Mouse (Mus musculus): Measurements from ENCODE around the gene Pnkd. TPM values are rescaled to one million over a fixed set of nuclear protein-coding genes. Genes with fewer than 3 reads are reported as not detected.
"Not testable (repeated sequence)": the region's sequence is repeated elsewhere in the genome, so short reads cannot be mapped to it uniquely, and the experiment has no call there.

The Pnkd gene
- polyA plus RNA-seq, 1 experiment from 2014 or later, result 149 TPM

GRCm38 (mm10) chr1:74316114-74316827 is 31.5 kb downstream of the Pnkd start:
- no peak overlapping the region for H3K4me3 ChIP-seq (ENCODE audit: low read length)
- no peaks in the 10 kb centered on the region for H3K27me3 ChIP-seq (ENCODE audit: insufficient read depth, low read length)
- no peak overlapping the region for H3K9ac ChIP-seq (replicated peaks; ENCODE audit: low read length)
- 74% methylated on average over 4 of the region's 4 CpGs for WGBS
- no peaks in the 10 kb centered on the region for H3K36me3 ChIP-seq (ENCODE audit: insufficient read depth, low read length)
- H3K27ac ChIP-seq (ENCODE audit: low read length), result no peak overlapping the region
- H3K4me2 ChIP-seq (replicated peaks; ENCODE audit: low read depth, low read length), result no peak overlapping the region
- H3K4me1 ChIP-seq (ENCODE audit: insufficient read depth, low read length), result 0 out of 2 replicates have a peak, but pooled peaks cover 3% of the 10 kb centered on the region
- no peak for ATAC-seq (ENCODE audit: low FRiP score, low TSS enrichment)
- no peaks in the 10 kb centered on the region for H3K9me3 ChIP-seq (ENCODE audit: low read length)

DNA sequence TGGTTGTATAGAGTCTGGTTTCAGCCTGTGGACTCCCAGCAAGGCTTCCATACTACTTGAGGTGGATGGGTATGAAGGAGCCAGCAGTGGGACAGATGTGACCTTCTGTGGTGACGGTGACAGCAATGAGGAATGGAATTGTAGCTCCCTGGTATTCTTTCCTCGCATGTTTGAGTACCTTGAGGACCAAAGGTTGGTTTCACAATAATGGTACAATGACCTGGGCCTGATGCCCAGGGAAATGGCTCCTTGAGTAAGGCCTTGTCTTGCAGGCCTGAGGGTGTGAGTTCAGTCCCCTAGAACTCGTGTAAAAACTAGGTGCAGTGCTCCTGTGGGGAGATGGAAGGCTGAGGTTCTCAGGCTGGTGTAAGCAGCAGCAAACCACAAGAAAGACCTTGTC is 34.0 kb downstream of the Pnkd start:
- no peaks in the 10 kb centered on the region for H3K36me3 ChIP-seq (ENCODE audit: insufficient read depth, low read length)

GRCm38 (mm10) chr1:74321396-74321795 is 36.7 kb downstream of the Pnkd start:
- Histone ChIP-seq H3K9ac (replicated peaks; ENCODE audit: low read length) (no peak overlapping the region), H3K9me3 (ENCODE audit: low read length) (no peaks in the 10 kb centered on the region), H3K4me3 (ENCODE audit: low read length) (no peak overlapping the region), H3K4me2 (replicated peaks; ENCODE audit: low read depth, low read length) (no peak overlapping the region), H3K36me3 (ENCODE audit: insufficient read depth, low read length) (no peaks in the 10 kb centered on the region), H3K4me1 (ENCODE audit: insufficient read depth, low read length) (0 out of 2 replicates have a peak, but pooled peaks cover 3% of the 10 kb centered on the region), H3K27me3 (ENCODE audit: insufficient read depth, low read length) (no peaks in the 10 kb centered on the region), H3K27ac (ENCODE audit: low read length) (no peak overlapping the region)
- no peak for ATAC-seq (ENCODE audit: low FRiP score, low TSS enrichment)
- WGBS, result 84% methylated on average over 3 of the region's 3 CpGs

More for the DNA sequence above, 34.0 kb downstream of the Pnkd start:
- ATAC-seq (ENCODE audit: low FRiP score, low TSS enrichment), result no peak
- Histone ChIP-seq H3K9ac (replicated peaks; ENCODE audit: low read length) (no peak overlapping the region), H3K4me3 (ENCODE audit: low read length) (no peak overlapping the region), H3K4me2 (replicated peaks; ENCODE audit: low read depth, low read length) (no peak overlapping the region), H3K27ac (ENCODE audit: low read length) (no peak overlapping the region), H3K9me3 (ENCODE audit: low read length) (no peaks in the 10 kb centered on the region), H3K4me1 (ENCODE audit: insufficient read depth, low read length) (0 out of 2 replicates have a peak, but pooled peaks cover 3% of the 10 kb centered on the region), H3K27me3 (ENCODE audit: insufficient read depth, low read length) (no peaks in the 10 kb centered on the region)
- 89% methylated on average over 3 of the region's 3 CpGs for WGBS

DNA sequence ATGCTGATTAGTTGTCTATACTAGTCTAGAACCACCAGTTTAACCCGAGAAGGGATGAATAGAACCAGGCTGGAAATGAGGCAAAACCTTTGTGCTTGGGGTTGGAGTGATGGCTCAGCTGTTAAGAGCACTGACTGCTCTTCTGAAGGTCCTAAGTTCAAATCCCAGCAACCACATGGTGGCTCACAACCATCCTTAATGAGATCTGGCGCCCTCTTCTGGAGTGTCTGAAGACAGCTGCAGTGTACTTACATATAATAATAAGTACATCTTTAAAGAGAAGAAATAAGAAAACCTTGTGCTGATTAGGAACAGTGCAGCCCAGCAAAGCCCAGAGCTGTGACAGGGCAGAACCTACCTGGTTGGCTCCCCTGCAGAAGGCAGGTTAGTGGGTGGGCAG is 42.2 kb downstream of the Pnkd start:
- not testable (repeated sequence) for H3K36me3 ChIP-seq (ENCODE audit: insufficient read depth, low read length); ATAC-seq (ENCODE audit: low FRiP score, low TSS enrichment)
- 88% methylated on average over 2 of the region's 2 CpGs for WGBS

DNA sequence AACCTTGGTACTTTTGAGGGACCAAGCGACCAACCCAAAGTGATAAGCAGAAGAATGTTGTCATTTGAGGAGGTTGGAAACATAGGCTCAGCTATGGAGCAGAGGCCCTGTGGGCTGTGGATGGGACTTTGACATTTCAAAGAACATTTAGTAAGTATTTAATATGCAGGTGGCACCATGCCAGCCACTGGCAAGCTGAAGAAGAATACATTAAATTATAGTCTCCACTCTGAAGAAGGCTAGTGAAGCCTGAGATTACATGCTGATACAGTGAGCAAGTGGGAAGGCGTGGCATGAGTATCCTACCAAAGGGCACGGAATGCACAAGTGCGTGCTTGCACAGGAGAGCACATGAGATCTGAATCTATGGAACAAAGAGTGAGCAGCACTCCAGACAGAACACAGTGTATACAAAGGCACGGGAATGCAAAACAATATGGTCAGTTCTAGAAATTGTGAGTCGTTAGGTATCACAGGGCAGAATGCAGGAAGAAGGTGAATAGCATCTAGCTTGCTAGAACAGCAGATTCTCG is 45.2 kb downstream of the Pnkd start:
- no peaks in the 10 kb centered on the region for H3K9me3 ChIP-seq (ENCODE audit: low read length)
- no peaks in the 10 kb centered on the region for H3K27me3 ChIP-seq (ENCODE audit: insufficient read depth, low read length)
- 78% methylated on average over 7 of the region's 7 CpGs for WGBS
- H3K9ac ChIP-seq (replicated peaks; ENCODE audit: low read length), result no peak overlapping the region
- no peak overlapping the region for H3K4me2 ChIP-seq (replicated peaks; ENCODE audit: low read depth, low read length)
- no peak overlapping the region for H3K4me3 ChIP-seq (ENCODE audit: low read length)
- H3K36me3 ChIP-seq (ENCODE audit: insufficient read depth, low read length), result no peaks in the 10 kb centered on the region
- H3K4me1 ChIP-seq (ENCODE audit: insufficient read depth, low read length), result peaks cover 35% of the 10 kb centered on the region
- peak overlapping the region; percentile 79 for H3K27ac ChIP-seq (ENCODE audit: low read length)
- ATAC-seq (ENCODE audit: low FRiP score, low TSS enrichment), result no peak

More for the DNA sequence above, 42.2 kb downstream of the Pnkd start:
- not testable (repeated sequence) for H3K27ac ChIP-seq (ENCODE audit: low read length); H3K9me3 ChIP-seq (ENCODE audit: low read length); H3K4me2 ChIP-seq (replicated peaks; ENCODE audit: low read depth, low read length); H3K27me3 ChIP-seq (ENCODE audit: insufficient read depth, low read length); H3K9ac ChIP-seq (replicated peaks; ENCODE audit: low read length); H3K4me3 ChIP-seq (ENCODE audit: low read length)
- peaks cover 19% of the 10 kb centered on the region for H3K4me1 ChIP-seq (ENCODE audit: insufficient read depth, low read length)

GRCm38 (mm10) chr1:74331046-74331681 is 46.4 kb downstream of the Pnkd start:
- no peak for ATAC-seq (ENCODE audit: low FRiP score, low TSS enrichment)
- H3K27me3 ChIP-seq (ENCODE audit: insufficient read depth, low read length), result no peaks in the 10 kb centered on the region
- 63% methylated on average over 4 of the region's 4 CpGs for WGBS
- peak overlapping the region; percentile 79 for H3K27ac ChIP-seq (ENCODE audit: low read length)
- no peaks in the 10 kb centered on the region for H3K36me3 ChIP-seq (ENCODE audit: insufficient read depth, low read length)
- no peaks in the 10 kb centered on the region for H3K9me3 ChIP-seq (ENCODE audit: low read length)
- H3K4me2 ChIP-seq (replicated peaks; ENCODE audit: low read depth, low read length), result no peak overlapping the region
- H3K4me3 ChIP-seq (ENCODE audit: low read length), result no peak overlapping the region
- H3K4me1 ChIP-seq (ENCODE audit: insufficient read depth, low read length), result peaks cover 35% of the 10 kb centered on the region
- no peak overlapping the region for H3K9ac ChIP-seq (replicated peaks; ENCODE audit: low read length)

GRCm38 (mm10) chr1:74332241-74332763 is 47.6 kb downstream of the Pnkd start:
- under 1% methylated on average over 36 of the region's 36 CpGs for WGBS
- peak overlapping the region; percentile 72 for H3K9ac ChIP-seq (replicated peaks; ENCODE audit: low read length)
- H3K9me3 ChIP-seq (ENCODE audit: low read length), result no peaks in the 10 kb centered on the region
- ATAC-seq (ENCODE audit: low FRiP score, low TSS enrichment), result peak; percentile 97
- H3K27ac ChIP-seq (ENCODE audit: low read length), result peak overlapping the region; percentile 79
- 0 out of 2 replicates have a peak, but pooled peaks cover 2% of the 10 kb centered on the region for H3K36me3 ChIP-seq (ENCODE audit: insufficient read depth, low read length)
- H3K4me2 ChIP-seq (replicated peaks; ENCODE audit: low read depth, low read length), result peak overlapping the region; percentile 87
- H3K27me3 ChIP-seq (ENCODE audit: insufficient read depth, low read length), result no peaks in the 10 kb centered on the region
- H3K4me3 ChIP-seq (ENCODE audit: low read length), result peak overlapping the region; percentile 62
- peaks cover 35% of the 10 kb centered on the region for H3K4me1 ChIP-seq (ENCODE audit: insufficient read depth, low read length)

DNA sequence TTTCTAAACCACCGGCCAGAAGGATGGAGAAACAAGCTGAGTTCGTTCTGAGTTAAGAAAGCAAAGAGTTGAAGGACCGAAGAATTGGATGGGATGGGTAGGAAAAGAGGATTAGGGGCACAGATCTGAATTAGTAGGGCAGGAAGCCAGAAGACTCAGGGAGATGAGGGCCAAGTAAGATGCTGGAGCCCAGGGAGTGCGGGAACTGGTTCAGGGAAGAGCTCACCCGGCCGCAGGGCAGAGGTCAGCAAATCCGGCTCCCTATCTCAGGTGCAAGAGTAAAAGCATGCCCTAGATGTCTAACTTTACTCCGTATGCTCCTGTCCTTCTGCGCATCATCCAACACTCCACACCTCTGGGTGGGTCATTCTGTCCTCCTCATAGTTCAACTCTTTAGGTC is 48.2 kb downstream of the Pnkd start:
- no peaks in the 10 kb centered on the region for H3K27me3 ChIP-seq (ENCODE audit: insufficient read depth, low read length)
- H3K4me2 ChIP-seq (replicated peaks; ENCODE audit: low read depth, low read length), result peak overlapping the region; percentile 87
- peak overlapping the region; percentile 72 for H3K9ac ChIP-seq (replicated peaks; ENCODE audit: low read length)
- peak overlapping the region; percentile 62 for H3K4me3 ChIP-seq (ENCODE audit: low read length)
- ATAC-seq (ENCODE audit: low FRiP score, low TSS enrichment), result no peak
- peak overlapping the region; percentile 79 for H3K27ac ChIP-seq (ENCODE audit: low read length)
- H3K9me3 ChIP-seq (ENCODE audit: low read length), result no peaks in the 10 kb centered on the region
- 0 out of 2 replicates have a peak, but pooled peaks cover 2% of the 10 kb centered on the region for H3K36me3 ChIP-seq (ENCODE audit: insufficient read depth, low read length)
- peaks cover 35% of the 10 kb centered on the region for H3K4me1 ChIP-seq (ENCODE audit: insufficient read depth, low read length)
- WGBS, result 5% methylated on average over 9 of the region's 9 CpGs

DNA sequence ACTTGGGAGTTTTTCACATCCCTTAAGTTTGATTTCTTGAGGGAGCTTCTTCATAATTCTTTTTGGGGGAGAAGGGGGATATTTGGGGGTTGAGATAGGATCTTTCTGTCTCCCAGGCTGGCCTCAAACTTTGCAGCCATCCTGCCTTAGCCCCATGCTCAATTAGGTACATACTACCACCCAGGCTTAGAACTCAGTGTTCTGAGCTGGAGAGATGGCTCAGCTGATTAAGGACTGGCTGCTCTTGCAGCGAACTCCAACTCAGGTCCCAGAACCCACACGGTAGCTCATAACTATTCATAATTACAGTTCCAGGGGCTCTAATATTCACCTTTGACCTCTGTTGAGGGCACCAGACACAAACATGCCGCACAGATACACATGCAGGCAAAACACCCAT is 49.9 kb downstream of the Pnkd start:
- Histone ChIP-seq H3K9ac (replicated peaks; ENCODE audit: low read length) (0 out of 2 replicates have a peak overlapping the region, but pooled peaks have one; percentile 1), H3K4me3 (ENCODE audit: low read length) (no peak overlapping the region), H3K4me2 (replicated peaks; ENCODE audit: low read depth, low read length) (no peak overlapping the region), H3K27me3 (ENCODE audit: insufficient read depth, low read length) (no peaks in the 10 kb centered on the region), H3K36me3 (ENCODE audit: insufficient read depth, low read length) (0 out of 2 replicates have a peak, but pooled peaks cover 2% of the 10 kb centered on the region), H3K4me1 (ENCODE audit: insufficient read depth, low read length) (peaks cover 35% of the 10 kb centered on the region), H3K9me3 (ENCODE audit: low read length) (no peaks in the 10 kb centered on the region), H3K27ac (ENCODE audit: low read length) (no peak overlapping the region)
- no peak for ATAC-seq (ENCODE audit: low FRiP score, low TSS enrichment)
- 73% methylated on average over 3 of the region's 3 CpGs for WGBS
